Mouse (Mus musculus) megakaryocyte, embryonic 14.5 days (primary cell): ENCODE data around the gene Zfp775. TPM values are rescaled to one million over a fixed set of nuclear protein-coding genes. Genes with fewer than 3 reads are reported as not detected.

Experiments
- H3K27me3 ChIP-seq: replicated peaks from 2 replicates; pipeline ENCODE3; 2012; ENCODE audit warnings: inconsistent platforms
- H3K36me3 ChIP-seq: replicated peaks from 2 replicates; pipeline ENCODE3; 2012; ENCODE audit warnings: low read length, inconsistent platforms, mixed read lengths
- H3K4me1 ChIP-seq: 2 replicates; pipeline ENCODE4 v1.6.1; 2012; ENCODE audit warnings: inconsistent platforms
- H3K4me3 ChIP-seq: replicated peaks from 2 replicates; pipeline ENCODE3; 2012; ENCODE audit warnings: moderate library complexity, mild to moderate bottlenecking, inconsistent platforms
- H3K9me3 ChIP-seq: 2 replicates; pipeline ENCODE4 v1.6.1; 2012; ENCODE audit warnings: inconsistent platforms
- FLI1 ChIP-seq: IDR thresholded peaks from 2 replicates; pipeline ENCODE4 v1.6.1; 2012; ENCODE audit warnings: low read length, inconsistent platforms, mixed read lengths
- GATA1 ChIP-seq: IDR thresholded peaks from 3 replicates; pipeline ENCODE4 v1.6.1; 2012; ENCODE audit warnings: mixed read lengths, low read length, inconsistent platforms, borderline replicate concordance
- polyA plus RNA-seq: library from polyadenylated mRNA; stranded (reverse); fragments of >175 nt; gene quantifications from 2 replicates; pipeline ENCODE4 v1.2.3, GENCODE M21; 2012; ENCODE audit warnings: low replicate concordance; ENCODE audit not compliant: insufficient read depth

Zfp775 gene
- polyA plus RNA-seq, result 4.2 and 5.8 TPM in 2 replicates

DNA sequence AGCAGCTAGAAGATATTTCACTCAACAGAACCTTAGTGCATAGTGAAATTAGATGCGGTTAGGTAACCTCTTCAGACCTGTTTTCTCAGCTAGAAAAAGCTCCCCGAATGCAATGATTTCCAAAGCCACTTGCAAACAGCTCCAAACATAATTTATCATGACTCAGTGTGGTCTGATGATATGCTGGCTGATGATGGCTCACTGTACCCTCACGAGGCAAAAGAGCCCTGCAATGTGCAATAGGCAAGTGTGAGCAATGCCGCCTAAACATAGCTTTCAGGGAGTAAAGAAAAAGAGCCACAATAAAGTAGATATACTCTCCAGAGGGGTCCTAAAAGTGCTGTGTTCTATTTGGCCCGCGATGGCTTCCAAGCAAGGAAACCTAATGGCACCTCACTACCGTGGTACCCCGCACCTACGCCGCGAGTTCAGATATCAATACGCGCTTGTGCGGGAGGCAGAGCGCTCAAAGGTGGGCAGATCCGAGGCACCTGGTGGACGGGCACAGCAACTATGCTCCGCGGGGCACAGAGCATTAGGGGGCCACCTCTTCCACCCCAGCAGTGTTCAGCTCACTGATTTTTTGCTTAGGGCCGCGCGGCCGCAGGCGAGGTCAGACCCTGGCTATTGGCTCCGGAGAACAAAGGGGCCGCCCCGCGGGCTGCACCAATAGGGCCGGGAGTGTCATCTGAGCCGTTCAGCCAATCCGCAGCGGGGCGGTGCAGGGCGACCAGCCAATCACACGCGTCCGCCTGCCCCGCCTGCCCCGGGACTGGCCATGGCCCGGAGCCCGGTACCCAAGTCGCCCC is at the start of gene Zfp775:
Gene Zfp775 (plus strand): TSS at position 793 of the 809 bp plus-strand sequence.
- Histone ChIP-seq H3K36me3 (peaks cover 66% of the 10 kb centered on the region), H3K9me3 (peaks cover 13% of the 10 kb centered on the region), H3K4me1 (peaks cover 62% of the 10 kb centered on the region), H3K4me3 (peak within 1 kb of the TSS; percentile 91), H3K27me3 (no peaks in the 10 kb centered on the region)
- no peak for TF ChIP-seq GATA1
- TF ChIP-seq FLI1, result no peak

DNA sequence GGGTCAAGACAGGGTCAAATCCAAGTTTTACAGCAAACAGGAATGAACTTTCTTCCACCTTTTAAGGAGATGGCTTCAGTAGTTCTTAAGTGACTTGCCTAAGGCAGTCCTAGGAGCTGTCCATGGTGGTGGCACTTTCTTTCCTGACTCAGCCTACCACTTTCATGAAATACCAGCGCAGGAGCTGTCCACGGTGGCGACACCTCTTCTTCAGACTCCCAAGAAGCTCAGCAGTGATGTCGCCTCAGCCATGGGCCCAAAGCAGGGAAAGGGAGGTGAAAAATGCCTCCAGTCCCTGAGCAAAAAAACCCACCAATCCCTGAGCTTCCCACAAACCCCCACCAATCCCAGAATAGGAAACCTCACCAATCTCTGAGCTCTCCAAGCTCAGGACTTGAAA is 48.9 kb upstream of the Zfp775 start:
- H3K4me1 ChIP-seq, result peaks cover 27% of the 10 kb centered on the region
- no peak overlapping the region for H3K4me3 ChIP-seq
- peaks cover 20% of the 10 kb centered on the region for H3K36me3 ChIP-seq
- H3K9me3 ChIP-seq, result no peaks in the 10 kb centered on the region
- H3K27me3 ChIP-seq, result no peaks in the 10 kb centered on the region
- TF ChIP-seq GATA1 (no peak), FLI1 (no peak)

DNA sequence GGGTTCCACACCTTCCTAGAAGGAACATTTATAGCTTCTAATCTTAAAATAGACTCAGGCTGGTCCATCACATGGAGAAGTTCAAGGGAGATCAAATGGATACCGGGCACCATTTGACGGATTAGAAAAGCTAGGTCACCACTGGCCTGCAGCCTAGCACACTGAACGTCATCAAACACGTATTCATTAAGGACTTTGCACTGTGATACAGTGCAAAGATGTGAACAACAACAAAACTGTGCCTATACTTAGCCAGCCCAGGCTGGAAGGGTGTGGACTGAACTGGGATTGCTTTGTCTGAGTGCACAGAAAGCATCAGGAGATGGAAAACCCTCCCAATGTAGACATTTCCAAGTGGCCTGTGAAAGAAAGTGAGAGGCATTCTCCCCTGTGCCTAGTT is 48.0 kb upstream of the Zfp775 start:
- H3K4me1 ChIP-seq, result peaks cover 25% of the 10 kb centered on the region
- H3K4me3 ChIP-seq, result peak overlapping the region; percentile 92
- H3K36me3 ChIP-seq, result peaks cover 28% of the 10 kb centered on the region
- TF ChIP-seq GATA1 (no peak), FLI1 (no peak)
- H3K27me3 ChIP-seq, result no peaks in the 10 kb centered on the region
- no peaks in the 10 kb centered on the region for H3K9me3 ChIP-seq

DNA sequence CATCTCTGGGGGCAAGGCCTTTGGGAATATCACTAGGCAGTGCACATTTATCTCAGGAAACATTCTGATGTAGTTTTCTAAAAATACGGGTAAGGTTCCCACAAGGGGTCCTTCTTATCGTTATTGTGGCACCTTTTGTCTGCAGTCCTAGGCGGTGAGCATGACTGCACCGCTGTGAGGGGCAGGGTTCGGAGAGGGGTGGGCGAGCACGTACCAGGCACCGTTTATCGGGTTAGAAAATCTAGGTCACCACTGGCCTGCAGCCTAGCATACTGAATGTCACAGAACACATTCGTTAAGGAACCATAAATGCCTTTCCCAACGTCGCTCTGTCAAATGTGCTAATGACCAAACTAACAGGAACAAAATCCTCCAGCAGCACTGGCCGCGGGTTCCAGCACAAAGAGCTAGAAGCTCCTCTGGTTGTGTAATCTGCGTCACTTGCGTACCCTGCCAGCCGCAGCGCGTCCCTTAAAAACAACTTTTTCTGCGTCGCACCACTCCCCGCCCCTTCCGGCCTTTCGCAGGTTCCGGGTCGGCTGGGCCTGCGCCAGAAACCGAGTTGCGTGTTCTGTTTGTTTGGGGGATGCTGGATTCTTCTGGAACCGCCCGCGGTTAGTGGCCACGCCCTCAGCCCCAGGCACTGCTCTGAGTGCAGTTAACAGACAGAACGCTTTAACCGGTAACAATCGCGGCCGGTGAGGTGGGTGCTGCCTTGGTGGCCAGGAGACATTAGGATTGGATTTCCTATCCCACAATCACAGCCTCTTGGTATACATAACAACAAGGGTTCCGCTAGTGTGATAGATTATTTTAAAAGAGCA is 47.4 kb upstream of the Zfp775 start, which contains the start of gene Lrrc61:
Gene Lrrc61 (plus strand): TSS at position 517 of the 824 bp plus-strand sequence.
- Histone ChIP-seq H3K4me1 (peaks cover 28% of the 10 kb centered on the region), H3K9me3 (no peaks in the 10 kb centered on the region), H3K27me3 (no peaks in the 10 kb centered on the region), H3K36me3 (peaks cover 35% of the 10 kb centered on the region), H3K4me3 (peak within 1 kb of the TSS; percentile 92)
- no peak for TF ChIP-seq FLI1
- TF ChIP-seq GATA1, result no peak

DNA sequence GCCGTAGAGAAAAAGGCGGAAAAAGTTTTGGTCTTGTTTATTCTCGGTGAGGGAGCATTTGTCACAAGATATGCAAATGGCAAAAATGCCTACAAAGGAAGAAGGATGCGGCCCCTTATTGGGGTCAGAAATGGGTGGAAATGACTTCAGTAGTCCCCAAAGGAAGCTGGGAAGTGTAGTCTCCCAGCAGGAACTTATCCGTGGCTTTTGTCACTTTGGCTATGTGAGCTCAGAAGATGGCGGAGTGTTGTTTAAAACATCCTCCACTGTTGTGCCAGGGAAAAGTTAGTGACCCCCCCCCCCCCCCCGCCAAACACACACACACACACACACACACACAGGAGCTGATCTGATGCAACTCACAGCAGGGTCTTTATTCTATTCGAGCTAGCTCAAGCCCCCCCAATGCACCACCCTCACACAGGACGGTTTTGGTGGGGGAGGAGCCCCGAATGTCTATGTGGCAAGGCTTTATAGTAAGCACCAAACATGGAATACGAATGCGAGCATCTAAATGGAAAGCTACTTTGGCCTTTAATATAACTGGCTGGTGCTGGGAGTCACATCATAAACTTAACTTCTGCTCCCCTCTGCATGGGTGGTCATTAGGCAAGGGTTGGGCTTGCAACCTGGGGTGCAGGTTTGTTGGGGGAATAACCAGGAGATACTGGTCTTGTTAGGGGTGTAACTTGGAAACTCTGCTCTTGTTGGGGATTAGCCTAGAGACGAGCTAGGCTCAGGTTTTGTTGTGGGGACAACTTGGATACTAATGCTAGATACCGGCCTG is 46.6 kb upstream of the Zfp775 start:
- TF ChIP-seq GATA1, result no peak
- no peak for TF ChIP-seq FLI1
- H3K27me3 ChIP-seq, result no peaks in the 10 kb centered on the region
- H3K9me3 ChIP-seq, result no peaks in the 10 kb centered on the region
- peaks cover 40% of the 10 kb centered on the region for H3K36me3 ChIP-seq
- peak overlapping the region; percentile 92 for H3K4me3 ChIP-seq
- H3K4me1 ChIP-seq, result peaks cover 28% of the 10 kb centered on the region

DNA sequence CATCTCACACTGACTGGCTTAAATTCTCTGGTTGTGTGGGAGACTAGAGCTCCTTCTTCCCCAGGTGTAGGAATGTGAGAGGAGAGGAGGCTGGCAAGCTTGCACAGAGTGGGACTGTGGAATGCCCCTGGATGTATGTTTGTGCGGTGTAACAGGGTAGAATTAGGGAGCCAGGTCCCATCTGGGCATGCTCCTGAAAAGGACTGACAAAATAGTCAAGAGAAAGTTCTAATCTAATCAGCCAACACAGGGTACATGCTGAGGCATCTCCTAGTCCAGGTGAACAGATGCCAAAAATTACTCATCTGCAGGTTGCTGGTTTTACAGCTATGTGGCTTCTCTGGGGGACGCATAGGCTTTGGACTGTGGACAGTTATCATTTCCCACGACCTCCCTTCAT is 45.9 kb upstream of the Zfp775 start:
- no peaks in the 10 kb centered on the region for H3K27me3 ChIP-seq
- TF ChIP-seq GATA1, result no peak
- TF ChIP-seq FLI1, result no peak
- H3K4me3 ChIP-seq, result peak overlapping the region; percentile 53
- no peaks in the 10 kb centered on the region for H3K9me3 ChIP-seq
- H3K36me3 ChIP-seq, result peaks cover 42% of the 10 kb centered on the region
- H3K4me1 ChIP-seq, result peaks cover 28% of the 10 kb centered on the region

DNA sequence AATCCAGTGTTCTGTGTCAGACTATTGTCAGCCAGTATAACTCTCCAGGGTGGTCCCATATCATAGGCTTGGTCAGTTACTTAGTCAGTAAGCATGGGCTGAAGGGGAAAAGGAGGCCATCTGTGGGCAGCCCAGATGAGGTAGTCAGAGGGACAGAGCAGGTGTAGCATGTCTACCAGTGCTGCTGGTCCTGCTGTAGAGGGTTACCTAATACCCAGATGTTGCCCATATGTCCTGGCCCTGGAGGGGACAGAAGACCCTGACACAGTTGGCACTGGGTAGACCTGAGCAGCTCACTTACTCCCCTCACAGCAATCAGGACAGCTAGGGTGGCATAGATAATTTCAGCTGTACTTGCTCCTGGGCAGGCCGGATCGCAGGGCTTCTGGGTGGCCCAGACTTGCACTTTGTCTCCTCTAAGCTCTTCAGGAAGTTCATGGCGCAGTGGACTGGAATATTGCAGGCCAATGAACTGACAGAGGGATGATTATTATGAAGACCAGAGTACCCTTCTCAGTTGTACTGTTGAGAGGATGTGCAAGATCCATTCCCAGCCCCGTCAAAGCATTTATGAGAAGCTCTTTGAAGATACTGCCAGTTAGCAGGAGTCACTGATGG is 36.1 kb upstream of the Zfp775 start:
- Histone ChIP-seq H3K9me3 (peaks cover 18% of the 10 kb centered on the region), H3K36me3 (peaks cover 64% of the 10 kb centered on the region), H3K4me3 (no peak overlapping the region), H3K27me3 (no peaks in the 10 kb centered on the region), H3K4me1 (peaks cover 11% of the 10 kb centered on the region; the same call in 1 of the 2 replicates)
- TF ChIP-seq FLI1 (no peak), GATA1 (no peak)

DNA sequence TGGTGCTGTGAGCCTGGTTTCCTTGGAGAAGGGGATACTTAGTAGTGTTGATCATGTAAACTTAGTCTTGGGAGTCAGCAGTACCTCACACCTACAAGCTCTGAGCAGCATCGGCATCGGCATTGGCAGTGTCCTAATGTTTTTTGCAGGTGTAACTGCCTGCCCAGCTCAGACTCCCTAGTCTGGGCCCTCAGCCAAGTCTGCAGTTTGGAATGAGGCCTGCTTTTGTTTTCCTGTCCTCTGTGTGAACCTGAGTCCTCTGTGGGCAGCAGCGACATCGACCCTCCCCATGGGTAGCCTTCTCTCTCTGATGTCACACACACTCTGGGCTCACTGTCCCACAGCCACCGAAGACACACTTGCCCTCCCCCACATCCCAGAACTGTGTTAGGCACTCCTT is 35.6 kb upstream of the Zfp775 start:
- peaks cover 64% of the 10 kb centered on the region for H3K36me3 ChIP-seq
- peaks cover 10% of the 10 kb centered on the region; the same call in 1 of the 2 replicates for H3K4me1 ChIP-seq
- no peak for TF ChIP-seq GATA1
- no peak for TF ChIP-seq FLI1
- H3K4me3 ChIP-seq, result no peak overlapping the region
- H3K9me3 ChIP-seq, result peaks cover 18% of the 10 kb centered on the region
- no peaks in the 10 kb centered on the region for H3K27me3 ChIP-seq
